ENCODE assay signal across 8 mouse cellular contexts in the genomic region with DNA sequence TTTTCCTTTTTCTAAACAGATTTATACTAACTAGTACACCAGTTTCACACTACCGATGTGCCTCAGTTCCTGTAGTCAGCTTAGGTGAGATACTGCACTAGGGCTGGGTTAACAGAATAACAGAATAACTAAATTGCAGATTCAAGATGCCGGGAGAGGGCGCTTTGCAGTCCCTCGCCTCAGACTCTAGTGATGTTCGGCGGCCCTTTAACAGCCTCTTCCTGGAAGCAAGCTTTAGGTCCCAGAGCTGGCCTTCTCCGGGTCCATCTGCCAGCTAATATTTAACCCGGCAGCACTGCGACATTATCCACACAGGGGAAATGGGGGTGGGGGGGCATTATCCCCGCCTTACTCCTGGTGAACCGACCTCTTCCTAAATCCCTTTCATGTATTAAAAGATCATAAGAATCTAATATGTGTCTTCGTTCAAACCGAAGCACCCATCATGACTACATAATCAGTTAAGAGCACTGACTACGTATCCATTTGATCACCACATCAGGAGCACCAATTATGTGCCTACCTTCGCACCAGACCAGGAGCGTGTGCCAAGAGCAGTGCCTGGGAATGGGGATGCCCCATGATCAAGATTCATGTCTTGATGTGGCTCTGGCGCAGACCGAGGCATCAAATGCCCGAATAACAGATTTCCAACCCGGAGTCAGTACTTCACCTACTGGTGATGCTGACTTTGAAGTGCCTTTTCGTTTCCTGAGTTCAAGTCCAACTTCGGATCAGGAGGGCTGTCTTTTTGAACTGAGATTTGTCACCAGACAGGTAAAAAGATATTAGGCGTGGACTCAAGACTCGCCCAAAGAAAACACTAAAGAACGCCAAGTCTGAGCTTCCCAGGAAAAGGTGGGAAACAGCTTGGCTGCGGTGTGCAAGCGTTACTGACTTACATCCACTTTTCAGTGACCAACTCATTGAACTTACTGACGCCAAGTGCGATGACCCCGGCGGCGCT. TPM values are rescaled to one million over a fixed set of nuclear protein-coding genes. Genes with fewer than 3 reads are reported as not detected.
DNase-seq lines count a peak whose midpoint lies in the region; ATAC-seq and TF ChIP-seq lines count a peak whose summit lies in the region.

No protein-coding gene starts in this region.

- peak overlapping the region; percentile 97 for H3K4me2 ChIP-seq in forebrain, embryonic 13.5 days
- H3K4me2 ChIP-seq in hindbrain, postnatal 0 days (ENCODE audit: low read depth, low read length): peak overlapping the region; percentile 86
- H3K4me2 ChIP-seq in limb, embryonic 14.5 days (replicated peaks; ENCODE audit: low read depth, low read length, severe bottlenecking): peak overlapping the region; percentile 95
- peak overlapping the region; percentile 91 for H3K4me2 ChIP-seq in midbrain, embryonic 15.5 days

- peak overlapping the region; percentile 73 for H3K4me3 ChIP-seq in brown adipose tissue, adult 24 weeks (ENCODE audit: insufficient read depth, low read depth, low read length)
- peak overlapping the region; percentile 84 for H3K4me3 ChIP-seq in forebrain, embryonic 13.5 days
- peak overlapping the region; percentile 86 for H3K4me3 ChIP-seq in hindbrain, postnatal 0 days (ENCODE audit: low read length)
- H3K4me3 ChIP-seq in limb, embryonic 14.5 days (replicated peaks; ENCODE audit: low read length): peak overlapping the region; percentile 90
- H3K4me3 ChIP-seq in midbrain, embryonic 15.5 days: peak overlapping the region; percentile 88

- no peaks in the 10 kb centered on the region for H3K4me1 ChIP-seq in brown adipose tissue, adult 24 weeks (ENCODE audit: control insufficient read depth, insufficient read depth, insufficient read length, low read length)
- peaks cover 55% of the 10 kb centered on the region for H3K4me1 ChIP-seq in forebrain, embryonic 13.5 days
- peaks cover 34% of the 10 kb centered on the region for H3K4me1 ChIP-seq in hindbrain, postnatal 0 days (ENCODE audit: insufficient read depth, low read length)
- peaks cover 40% of the 10 kb centered on the region for H3K4me1 ChIP-seq in limb, embryonic 14.5 days (ENCODE audit: control insufficient read depth, insufficient read depth, low read length)
- H3K4me1 ChIP-seq in midbrain, embryonic 15.5 days: peaks cover 49% of the 10 kb centered on the region

- peak; percentile 57 to 70 for DNase-seq in right cerebral cortex, adult 2 months (ENCODE audit: low spot score in 2 of 2)
- no peak for DNase-seq in right cerebral cortex, postnatal 25 days
- DNase-seq in hindbrain, postnatal 0 days (ENCODE audit: low spot score): peak; percentile 86
- DNase-seq in limb, embryonic 14.5 days (ENCODE audit: low spot score): peak; percentile 85
- DNase-seq in thymus, postnatal 36 days: peak; percentile 41 to 42

- peak overlapping the region; percentile 94 for H3K9ac ChIP-seq in forebrain, embryonic 13.5 days
- peak overlapping the region; percentile 91 for H3K9ac ChIP-seq in hindbrain, postnatal 0 days (replicated peaks; ENCODE audit: low read length)
- peak overlapping the region; percentile 96 for H3K9ac ChIP-seq in limb, embryonic 14.5 days (ENCODE audit: low read depth, low read length, severe bottlenecking)
- H3K9ac ChIP-seq in midbrain, embryonic 15.5 days: peak overlapping the region; percentile 88

- peak; percentile 70 for TF ChIP-seq CTCF in hindbrain, postnatal 0 days (IDR thresholded peaks at IDR 0.05; ENCODE audit: low read depth)

- peaks cover 10% of the 10 kb centered on the region for H3K36me3 ChIP-seq in forebrain, embryonic 13.5 days (ENCODE audit: poor library complexity, severe bottlenecking)
- H3K36me3 ChIP-seq in hindbrain, postnatal 0 days (ENCODE audit: insufficient read depth, low read length): no peaks in the 10 kb centered on the region
- peaks cover 20% of the 10 kb centered on the region for H3K36me3 ChIP-seq in limb, embryonic 14.5 days (ENCODE audit: control insufficient read depth, insufficient read depth, low read length)
- H3K36me3 ChIP-seq in midbrain, embryonic 15.5 days (replicated peaks): no peaks in the 10 kb centered on the region

- H3K9me3 ChIP-seq in forebrain, embryonic 13.5 days (replicated peaks): no peaks in the 10 kb centered on the region
- H3K9me3 ChIP-seq in hindbrain, postnatal 0 days (ENCODE audit: low read length): no peaks in the 10 kb centered on the region
- H3K9me3 ChIP-seq in limb, embryonic 14.5 days (ENCODE audit: control insufficient read depth, low read length): no peaks in the 10 kb centered on the region
- no peaks in the 10 kb centered on the region for H3K9me3 ChIP-seq in midbrain, embryonic 15.5 days

- 13% methylated on average over 32 of the region's 32 CpGs for WGBS in forebrain, embryonic 13.5 days
- 10% methylated on average over 32 of the region's 32 CpGs for WGBS in hindbrain, postnatal 0 days
- 13% methylated on average over 32 of the region's 32 CpGs for WGBS in limb, embryonic 14.5 days
- WGBS in midbrain, embryonic 15.5 days: 11% methylated on average over 32 of the region's 32 CpGs

- peak overlapping the region; percentile 38 for H3K27ac ChIP-seq in brown adipose tissue, adult 24 weeks (replicated peaks; ENCODE audit: low read depth, low read length)
- H3K27ac ChIP-seq in forebrain, embryonic 13.5 days: peak overlapping the region; percentile 94
- peak overlapping the region; percentile 90 for H3K27ac ChIP-seq in hindbrain, postnatal 0 days
- peak overlapping the region; percentile 91 for H3K27ac ChIP-seq in limb, embryonic 14.5 days (replicated peaks; ENCODE audit: low read depth, low read length)
- H3K27ac ChIP-seq in midbrain, embryonic 15.5 days: peak overlapping the region; percentile 93

- ATAC-seq in forebrain, embryonic 13.5 days: no peak
- peak; percentile 13; the same call in 1 of the 2 replicates for ATAC-seq in hindbrain, postnatal 0 days
- no peak for ATAC-seq in limb, embryonic 14.5 days (ENCODE audit: low FRiP score, low read depth)
- no peak for ATAC-seq in midbrain, embryonic 15.5 days (replicated peaks)

- no peak for TF ChIP-seq POLR2A in limb, embryonic 14.5 days (IDR thresholded peaks at IDR 0.05; ENCODE audit: borderline replicate concordance, extremely low read depth, insufficient read depth, insufficient read length)

- no peaks in the 10 kb centered on the region for H3K27me3 ChIP-seq in forebrain, embryonic 13.5 days
- H3K27me3 ChIP-seq in hindbrain, postnatal 0 days (ENCODE audit: insufficient read depth, low read length): no peaks in the 10 kb centered on the region
- no peaks in the 10 kb centered on the region for H3K27me3 ChIP-seq in limb, embryonic 14.5 days (ENCODE audit: control insufficient read depth, insufficient read depth, low read length)
- H3K27me3 ChIP-seq in midbrain, embryonic 15.5 days (replicated peaks): no peaks in the 10 kb centered on the region

RNA-seq across cellular contexts. Expression of a gene that starts 1.3 kb away (rescaled TPM):
- polyA plus RNA-seq in brown adipose tissue, adult 24 weeks (2012; ENCODE audit: insufficient read depth, insufficient read length, missing spikeins): 2.9 and 5.7 TPM in 2 replicates
- polyA plus RNA-seq in forebrain, embryonic 13.5 days (2015; fragmentation: Nextera tagmentation; extraction: Ambion mirVana): 16.7 and 19.4 TPM in 2 replicates
- 25.8 and 28.2 TPM in 2 replicates for total RNA-seq in hindbrain, postnatal 0 days (2014; rRNA removed)
- 12.0 and 12.5 TPM in 2 replicates for polyA plus RNA-seq in hindbrain, postnatal 0 days (2015; fragmentation: Nextera tagmentation; extraction: Ambion mirVana)
- polyA plus RNA-seq in limb, embryonic 14.5 days (2012; rRNA removed): 83.8 and 110 TPM in 2 replicates
- 45.9 and 53.3 TPM in 2 replicates for polyA plus RNA-seq in limb, embryonic 14.5 days (2014; fragmentation: Nextera tagmentation; extraction: Ambion mirVana)
- 12.3 and 17.3 TPM in 2 replicates for polyA plus RNA-seq in midbrain, embryonic 15.5 days (2015; fragmentation: Nextera tagmentation; extraction: Ambion mirVana)

RNA-seq across cellular contexts. Expression of a gene that starts 31.6 kb away (rescaled TPM):
- polyA plus RNA-seq in brown adipose tissue, adult 24 weeks (2012; ENCODE audit: insufficient read depth, insufficient read length, missing spikeins): 140 and 178 TPM in 2 replicates
- polyA plus RNA-seq in forebrain, embryonic 13.5 days (2015; fragmentation: Nextera tagmentation; extraction: Ambion mirVana): 142 and 149 TPM in 2 replicates
- total RNA-seq in hindbrain, postnatal 0 days (2014; rRNA removed): 25.4 and 88.3 TPM in 2 replicates
- 135 and 140 TPM in 2 replicates for polyA plus RNA-seq in hindbrain, postnatal 0 days (2015; fragmentation: Nextera tagmentation; extraction: Ambion mirVana)
- 72.7 and 80.1 TPM in 2 replicates for polyA plus RNA-seq in limb, embryonic 14.5 days (2012; rRNA removed)
- polyA plus RNA-seq in limb, embryonic 14.5 days (2014; fragmentation: Nextera tagmentation; extraction: Ambion mirVana): 92.5 and 94.1 TPM in 2 replicates
- 139 and 154 TPM in 2 replicates for polyA plus RNA-seq in midbrain, embryonic 15.5 days (2015; fragmentation: Nextera tagmentation; extraction: Ambion mirVana)

RNA-seq across cellular contexts. Expression of a gene that starts 33.5 kb away (rescaled TPM):
- polyA plus RNA-seq in brown adipose tissue, adult 24 weeks (2012; ENCODE audit: insufficient read depth, insufficient read length, missing spikeins): 3.2 and 3.3 TPM in 2 replicates
- 15.7 and 17.3 TPM in 2 replicates for polyA plus RNA-seq in forebrain, embryonic 13.5 days (2015; fragmentation: Nextera tagmentation; extraction: Ambion mirVana)
- 7.8 and 9.3 TPM in 2 replicates for total RNA-seq in hindbrain, postnatal 0 days (2014; rRNA removed)
- polyA plus RNA-seq in hindbrain, postnatal 0 days (2015; fragmentation: Nextera tagmentation; extraction: Ambion mirVana): 7.0 and 7.6 TPM in 2 replicates
- 29.9 and 31.5 TPM in 2 replicates for polyA plus RNA-seq in limb, embryonic 14.5 days (2012; rRNA removed)
- 19.6 and 22.8 TPM in 2 replicates for polyA plus RNA-seq in limb, embryonic 14.5 days (2014; fragmentation: Nextera tagmentation; extraction: Ambion mirVana)
- polyA plus RNA-seq in midbrain, embryonic 15.5 days (2015; fragmentation: Nextera tagmentation; extraction: Ambion mirVana): 8.1 and 8.4 TPM in 2 replicates

RNA-seq across cellular contexts. Expression of a gene that starts 46.5 kb away (rescaled TPM):
- 4.2 and 4.4 TPM in 2 replicates for polyA plus RNA-seq in brown adipose tissue, adult 24 weeks (2012; ENCODE audit: insufficient read depth, insufficient read length, missing spikeins)
- 2.3 and 2.7 TPM in 2 replicates for polyA plus RNA-seq in forebrain, embryonic 13.5 days (2015; fragmentation: Nextera tagmentation; extraction: Ambion mirVana)
- total RNA-seq in hindbrain, postnatal 0 days (2014; rRNA removed): 18.4 and 18.8 TPM in 2 replicates
- 6.1 and 7.3 TPM in 2 replicates for polyA plus RNA-seq in hindbrain, postnatal 0 days (2015; fragmentation: Nextera tagmentation; extraction: Ambion mirVana)
- polyA plus RNA-seq in limb, embryonic 14.5 days (2012; rRNA removed): 75.7 and 117 TPM in 2 replicates
- polyA plus RNA-seq in limb, embryonic 14.5 days (2014; fragmentation: Nextera tagmentation; extraction: Ambion mirVana): 35.7 and 36.8 TPM in 2 replicates
- polyA plus RNA-seq in midbrain, embryonic 15.5 days (2015; fragmentation: Nextera tagmentation; extraction: Ambion mirVana): 5.2 and 5.8 TPM in 2 replicates

RNA-seq across cellular contexts. Expression of a gene that starts 46.6 kb away (rescaled TPM):
- 193 and 221 TPM in 2 replicates for polyA plus RNA-seq in brown adipose tissue, adult 24 weeks (2012; ENCODE audit: insufficient read depth, insufficient read length, missing spikeins)
- polyA plus RNA-seq in forebrain, embryonic 13.5 days (2015; fragmentation: Nextera tagmentation; extraction: Ambion mirVana): 48.0 and 53.2 TPM in 2 replicates
- 49.6 and 50.6 TPM in 2 replicates for total RNA-seq in hindbrain, postnatal 0 days (2014; rRNA removed)
- polyA plus RNA-seq in hindbrain, postnatal 0 days (2015; fragmentation: Nextera tagmentation; extraction: Ambion mirVana): 52.9 and 54.3 TPM in 2 replicates
- 27.0 and 30.2 TPM in 2 replicates for polyA plus RNA-seq in limb, embryonic 14.5 days (2012; rRNA removed)
- 52.4 and 54.7 TPM in 2 replicates for polyA plus RNA-seq in limb, embryonic 14.5 days (2014; fragmentation: Nextera tagmentation; extraction: Ambion mirVana)
- 62.1 and 65.5 TPM in 2 replicates for polyA plus RNA-seq in midbrain, embryonic 15.5 days (2015; fragmentation: Nextera tagmentation; extraction: Ambion mirVana)

Comparison
In these comparisons a context has a peak if more than half of its experiments do, and no peak if none do; other contexts are left out.
1. H3K27ac ChIP-seq: peak in every context shown above with its lines; median percentile 94 in forebrain, embryonic 13.5 days; 93 in midbrain, embryonic 15.5 days; 91 in limb, embryonic 14.5 days; 90 in hindbrain, postnatal 0 days; 38 in brown adipose tissue, adult 24 weeks.